Mouse (Mus musculus): ENCODE measurements around the gene Gm11562. TPM values are rescaled to one million over a fixed set of nuclear protein-coding genes. Genes with fewer than 3 reads are reported as not detected.
"Not testable (repeated sequence)": the region's sequence is repeated elsewhere in the genome, so short reads cannot be mapped to it uniquely, and the experiment has no call there.

Gene Gm11562
- polyA plus RNA-seq, 1 experiment: not detected

DNA sequence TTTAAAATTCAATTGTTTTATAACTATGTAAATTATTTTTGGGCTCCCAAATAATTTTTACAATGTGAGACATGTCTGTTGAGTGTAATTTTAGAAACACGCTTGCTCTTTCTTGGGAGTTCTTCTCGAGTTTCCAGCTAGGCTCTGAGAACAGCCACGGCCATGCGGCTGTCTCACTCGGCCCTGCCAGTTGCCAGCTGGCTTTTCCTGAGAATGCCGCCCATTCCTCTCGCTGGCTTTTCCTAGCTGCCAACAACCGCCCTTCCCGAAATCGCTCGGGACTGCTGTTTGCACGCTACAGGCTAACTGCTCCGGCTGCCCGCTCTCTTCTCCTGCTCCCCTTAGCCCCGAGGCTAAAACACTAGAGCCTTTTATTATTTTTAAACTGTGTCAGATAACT, 26.2 kb upstream of the Gm11562 start:
- Histone ChIP-seq H3K36me3 (ENCODE audit: control insufficient read depth, insufficient read depth, low read length) (no peaks in the 10 kb centered on the region), H3K4me3 (ENCODE audit: extremely low read depth, insufficient read depth, insufficient read length) (no peak overlapping the region), H3K27ac (ENCODE audit: insufficient read depth, low read length) (no peak overlapping the region), H3K27me3 (ENCODE audit: control insufficient read depth, insufficient read depth, low read length) (no peaks in the 10 kb centered on the region), H3K4me1 (ENCODE audit: control insufficient read depth, insufficient read depth, insufficient read length) (no peaks in the 10 kb centered on the region)
- no peak for TF ChIP-seq POLR2A (IDR thresholded peaks at IDR 0.05; ENCODE audit: low read depth, low read length)
- TF ChIP-seq CTCF (IDR thresholded peaks at IDR 0.05; ENCODE audit: extremely low read depth, insufficient read depth, insufficient read length, insufficient replicate concordance): no peak
- WGBS: 88% methylated on average over 15 of the region's 15 CpGs
- DNase-seq (ENCODE audit: low read depth in 1 of 2, low spot score in 2 of 2): no peak

- H3K36me3 ChIP-seq (ENCODE audit: control insufficient read depth, insufficient read depth, low read length): no peaks in the 10 kb centered on the region
- no peak overlapping the region for H3K27ac ChIP-seq (ENCODE audit: insufficient read depth, low read length)
- H3K4me3 ChIP-seq (ENCODE audit: extremely low read depth, insufficient read depth, insufficient read length): no peak overlapping the region
- DNase-seq (ENCODE audit: low read depth in 1 of 2, low spot score in 2 of 2): no peak
- no peaks in the 10 kb centered on the region for H3K27me3 ChIP-seq (ENCODE audit: control insufficient read depth, insufficient read depth, low read length)
- TF ChIP-seq POLR2A (IDR thresholded peaks at IDR 0.05; ENCODE audit: low read depth, low read length) (no peak), CTCF (IDR thresholded peaks at IDR 0.05; ENCODE audit: extremely low read depth, insufficient read depth, insufficient read length, insufficient replicate concordance) (no peak)
- no peaks in the 10 kb centered on the region for H3K4me1 ChIP-seq (ENCODE audit: control insufficient read depth, insufficient read depth, insufficient read length)
- 77% methylated on average over 3 of the region's 3 CpGs for WGBS
Observed at GRCm38 (mm10) chr11:99644351-99644750, 24.1 kb upstream of the Gm11562 start.

DNA sequence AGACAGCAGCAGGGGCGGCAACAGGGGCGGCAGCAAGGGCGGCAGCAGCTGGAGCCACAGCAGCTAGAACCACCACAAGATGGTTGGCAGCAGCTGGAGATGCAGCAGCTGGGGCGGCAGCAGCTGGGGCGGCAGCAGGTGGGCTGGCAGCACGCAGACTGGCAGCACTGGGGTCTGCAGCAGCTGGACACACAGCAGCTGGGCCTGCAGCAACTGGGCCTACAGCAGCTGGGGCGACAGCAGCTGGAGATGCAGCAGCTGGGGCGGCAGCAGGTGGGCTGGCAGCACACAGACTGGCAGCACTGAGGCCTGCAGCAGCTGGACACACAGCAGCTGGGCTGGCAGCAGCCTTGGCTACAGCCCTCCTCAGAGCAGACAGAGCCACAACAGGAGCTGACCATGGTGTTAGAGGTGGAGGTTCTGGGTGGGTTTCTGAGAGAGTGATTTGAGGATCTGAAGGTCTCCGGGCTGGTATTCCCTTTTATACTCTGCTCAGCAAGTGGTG, 23.5 kb upstream of the Gm11562 start, which contains the start of gene Krtap4-7:
TSS of gene Krtap4-7 (minus strand) at position 455 of the 505 bp plus-strand sequence.
- 80% methylated on average over 9 of the region's 9 CpGs for WGBS
- H3K4me1 ChIP-seq (ENCODE audit: control insufficient read depth, insufficient read depth, insufficient read length); DNase-seq (ENCODE audit: low read depth in 1 of 2, low spot score in 2 of 2); H3K36me3 ChIP-seq (ENCODE audit: control insufficient read depth, insufficient read depth, low read length); H3K27ac ChIP-seq (ENCODE audit: insufficient read depth, low read length); H3K4me3 ChIP-seq (ENCODE audit: extremely low read depth, insufficient read depth, insufficient read length); H3K27me3 ChIP-seq (ENCODE audit: control insufficient read depth, insufficient read depth, low read length): not testable (repeated sequence)

- DNase-seq (ENCODE audit: low read depth in 1 of 2, low spot score in 2 of 2): no peak
- H3K4me3 ChIP-seq (ENCODE audit: extremely low read depth, insufficient read depth, insufficient read length): no peak overlapping the region
- no peaks in the 10 kb centered on the region for H3K4me1 ChIP-seq (ENCODE audit: control insufficient read depth, insufficient read depth, insufficient read length)
- WGBS: 30% methylated on average over 1 of the region's 1 CpGs
- H3K27me3 ChIP-seq (ENCODE audit: control insufficient read depth, insufficient read depth, low read length): no peaks in the 10 kb centered on the region
- no peak for TF ChIP-seq CTCF (IDR thresholded peaks at IDR 0.05; ENCODE audit: extremely low read depth, insufficient read depth, insufficient read length, insufficient replicate concordance)
- TF ChIP-seq POLR2A (IDR thresholded peaks at IDR 0.05; ENCODE audit: low read depth, low read length): no peak
- H3K27ac ChIP-seq (ENCODE audit: insufficient read depth, low read length): no peak overlapping the region
- H3K36me3 ChIP-seq (ENCODE audit: control insufficient read depth, insufficient read depth, low read length): no peaks in the 10 kb centered on the region
Observed at GRCm38 (mm10) chr11:99640926-99641325, 20.7 kb upstream of the Gm11562 start.

GRCm38 (mm10) chr11:99637086-99637485, 16.9 kb upstream of the Gm11562 start:
- Histone ChIP-seq H3K27ac (ENCODE audit: insufficient read depth, low read length) (no peak overlapping the region), H3K4me1 (ENCODE audit: control insufficient read depth, insufficient read depth, insufficient read length) (no peaks in the 10 kb centered on the region), H3K27me3 (ENCODE audit: control insufficient read depth, insufficient read depth, low read length) (no peaks in the 10 kb centered on the region), H3K36me3 (ENCODE audit: control insufficient read depth, insufficient read depth, low read length) (no peaks in the 10 kb centered on the region), H3K4me3 (ENCODE audit: extremely low read depth, insufficient read depth, insufficient read length) (no peak overlapping the region)
- no peak for TF ChIP-seq POLR2A (IDR thresholded peaks at IDR 0.05; ENCODE audit: low read depth, low read length)
- TF ChIP-seq CTCF (IDR thresholded peaks at IDR 0.05; ENCODE audit: extremely low read depth, insufficient read depth, insufficient read length, insufficient replicate concordance): no peak
- no peak for DNase-seq (ENCODE audit: low read depth in 1 of 2, low spot score in 2 of 2)
- WGBS: 81% methylated on average over 1 of the region's 1 CpGs

DNA sequence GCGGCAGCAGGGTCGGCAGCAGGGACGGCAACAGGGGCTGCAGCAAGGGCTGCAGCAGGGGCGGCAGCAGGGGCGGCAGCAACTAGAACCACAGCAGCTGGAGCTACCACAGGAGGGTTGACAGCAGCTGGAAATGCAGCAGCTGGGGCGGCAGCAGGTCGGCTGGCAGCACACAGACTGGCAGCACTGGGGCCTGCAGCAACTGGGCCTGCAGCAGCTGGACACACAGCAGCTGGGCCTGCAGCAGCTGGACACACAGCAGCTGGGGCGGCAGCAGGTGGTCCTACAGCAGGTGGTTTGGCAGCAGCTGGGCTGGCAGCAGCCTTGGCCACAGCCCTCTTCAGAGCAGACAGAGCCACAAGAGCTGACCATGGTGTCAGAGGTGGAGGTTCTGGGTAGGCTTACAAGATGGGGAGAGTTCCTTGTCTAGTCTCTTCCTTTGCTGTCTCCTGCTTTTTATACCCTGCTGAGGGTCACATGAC, 14.5 kb upstream of the Gm11562 start, which contains the start of gene Krtap4-2:
TSS of gene Krtap4-2 (minus strand) at position 432 of the 482 bp plus-strand sequence.
- no peak for DNase-seq (ENCODE audit: low read depth in 1 of 2, low spot score in 2 of 2)
- TF ChIP-seq CTCF (IDR thresholded peaks at IDR 0.05; ENCODE audit: extremely low read depth, insufficient read depth, insufficient read length, insufficient replicate concordance): no peak
- TF ChIP-seq POLR2A (IDR thresholded peaks at IDR 0.05; ENCODE audit: low read depth, low read length): no peak
- 57% methylated on average over 8 of the region's 8 CpGs for WGBS
- H3K4me1 ChIP-seq (ENCODE audit: control insufficient read depth, insufficient read depth, insufficient read length): no peaks in the 10 kb centered on the region
- H3K27me3 ChIP-seq (ENCODE audit: control insufficient read depth, insufficient read depth, low read length): no peaks in the 10 kb centered on the region
- no peak within 1 kb of the TSS for H3K4me3 ChIP-seq (ENCODE audit: extremely low read depth, insufficient read depth, insufficient read length)
- H3K27ac ChIP-seq (ENCODE audit: insufficient read depth, low read length): no peak within 1 kb of the TSS
- no peaks in the 10 kb centered on the region for H3K36me3 ChIP-seq (ENCODE audit: control insufficient read depth, insufficient read depth, low read length)

DNA sequence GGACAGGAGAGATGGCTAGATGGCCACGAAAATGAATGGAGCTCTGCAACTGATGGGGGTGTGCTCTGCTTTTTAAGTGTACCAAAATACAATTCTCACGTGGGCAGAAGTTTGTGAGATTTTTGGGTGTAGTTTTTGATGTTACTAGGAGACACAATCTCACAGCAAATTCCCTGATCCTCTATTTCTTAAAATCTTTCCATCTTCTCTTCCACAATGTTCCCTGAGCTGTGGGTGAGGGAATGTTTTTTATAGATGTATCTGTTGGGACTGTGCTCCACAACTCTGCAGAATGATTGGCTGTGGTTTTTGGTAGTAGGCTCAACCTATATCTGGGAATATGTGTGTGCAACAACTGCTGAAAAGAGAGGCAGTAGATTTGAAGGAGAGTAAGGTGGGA, 13.1 kb upstream of the Gm11562 start:
- Histone ChIP-seq H3K27me3 (ENCODE audit: control insufficient read depth, insufficient read depth, low read length) (no peaks in the 10 kb centered on the region), H3K36me3 (ENCODE audit: control insufficient read depth, insufficient read depth, low read length) (no peaks in the 10 kb centered on the region), H3K4me1 (ENCODE audit: control insufficient read depth, insufficient read depth, insufficient read length) (no peaks in the 10 kb centered on the region), H3K27ac (ENCODE audit: insufficient read depth, low read length) (no peak overlapping the region), H3K4me3 (ENCODE audit: extremely low read depth, insufficient read depth, insufficient read length) (no peak overlapping the region)
- TF ChIP-seq POLR2A (IDR thresholded peaks at IDR 0.05; ENCODE audit: low read depth, low read length) (no peak), CTCF (IDR thresholded peaks at IDR 0.05; ENCODE audit: extremely low read depth, insufficient read depth, insufficient read length, insufficient replicate concordance) (no peak)
- WGBS: 59% methylated on average over 2 of the region's 2 CpGs
- DNase-seq (ENCODE audit: low read depth in 1 of 2, low spot score in 2 of 2): no peak

All from spleen, adult 2 months (tissue).